Mouse (Mus musculus): ENCODE data around the gene Tbc1d12.
A peak's percentile ranks its signal among the peaks of the same experiment; 100 is the strongest.
"Not testable (repeated sequence)": the region's sequence is repeated elsewhere in the genome, so short reads cannot be mapped to it uniquely, and the experiment has no call there.

Tbc1d12 gene

DNA sequence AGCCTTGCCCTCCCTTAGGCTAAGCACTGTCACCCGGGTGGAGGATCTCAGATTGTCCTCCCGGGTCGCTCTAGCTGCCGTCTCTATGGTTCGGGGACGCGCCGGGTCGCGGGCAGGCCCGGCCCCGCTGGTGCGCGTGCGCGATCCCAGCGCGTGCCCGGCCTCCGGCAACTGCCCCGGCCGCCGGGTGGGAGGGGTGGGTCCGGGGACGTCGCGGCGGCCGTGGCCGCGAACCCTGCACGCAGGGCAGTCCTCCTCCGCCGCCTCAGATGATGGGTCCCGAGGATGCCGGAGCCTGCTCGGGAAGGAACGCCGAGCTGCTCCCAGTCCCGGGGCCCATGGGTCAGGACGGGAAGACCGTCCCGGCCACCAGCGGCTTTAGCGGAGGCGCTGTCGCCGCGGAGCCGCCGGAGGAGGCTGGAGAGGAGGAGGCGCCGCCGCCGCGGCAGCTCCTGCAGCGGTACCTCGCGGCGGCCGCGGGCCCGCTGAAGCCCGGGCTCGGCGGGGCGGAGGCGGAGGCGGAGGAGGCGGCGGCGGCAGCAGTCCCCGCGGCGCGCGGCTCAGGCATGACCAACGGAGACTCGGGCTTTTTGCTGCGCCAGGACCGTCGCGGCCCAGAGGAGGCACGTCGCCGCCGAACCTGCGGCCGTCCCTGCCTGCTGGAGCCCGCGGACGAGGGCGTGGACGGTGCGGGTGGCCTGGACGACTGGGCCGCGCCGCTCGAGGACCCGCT, at the start of gene Tbc1d12:
Gene Tbc1d12, plus strand, starts transcription at position 142 of the 733 bp plus-strand sequence.
- DNase-seq (ENCODE audit: low spot score in 2 of 2): peak; percentile 89

DNA sequence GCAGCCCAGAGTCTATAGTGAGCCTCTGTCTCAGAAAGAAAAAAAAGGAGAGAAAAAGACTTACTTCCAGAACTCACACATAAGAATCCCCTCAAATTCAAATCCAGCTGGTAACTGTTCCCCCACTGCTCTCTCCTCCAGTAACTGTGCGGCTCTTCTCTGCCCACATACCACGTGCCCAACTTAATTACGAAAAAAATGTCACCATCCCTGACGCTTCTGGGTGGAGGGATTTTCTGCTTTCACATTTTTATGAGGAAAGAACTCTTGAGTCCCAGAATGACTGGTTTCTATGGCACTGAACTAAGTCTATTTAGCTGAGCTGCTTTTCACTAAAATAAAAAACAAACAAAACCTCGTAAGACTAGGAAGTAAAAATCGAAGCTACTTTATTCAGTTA, 48.6 kb upstream of the Tbc1d12 start:
- no peak for DNase-seq (ENCODE audit: low spot score in 2 of 2)

DNA sequence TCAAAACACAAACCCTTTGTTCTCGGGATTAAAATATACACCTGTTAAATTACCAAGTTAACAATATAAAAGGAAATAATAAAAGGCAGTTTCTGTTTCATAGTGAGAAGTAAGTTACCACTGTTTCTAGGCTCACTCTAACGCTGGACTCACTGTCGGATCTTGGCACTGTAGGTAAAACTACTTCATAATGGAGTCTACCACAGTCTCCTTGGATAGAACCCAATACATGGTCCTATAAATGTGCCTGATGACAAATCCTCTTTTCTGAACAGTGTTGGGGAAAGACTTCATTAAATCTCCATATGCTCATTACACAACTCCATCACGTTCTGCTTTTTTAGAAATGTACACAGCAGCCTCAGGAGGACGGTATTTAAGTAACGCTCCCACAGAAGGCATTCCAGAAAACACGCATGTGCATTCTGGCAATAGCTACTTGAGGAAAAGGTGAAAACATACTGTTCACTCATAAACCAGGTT, 42.8 kb upstream of the Tbc1d12 start:
- no peak for DNase-seq (ENCODE audit: low spot score in 2 of 2)

DNA sequence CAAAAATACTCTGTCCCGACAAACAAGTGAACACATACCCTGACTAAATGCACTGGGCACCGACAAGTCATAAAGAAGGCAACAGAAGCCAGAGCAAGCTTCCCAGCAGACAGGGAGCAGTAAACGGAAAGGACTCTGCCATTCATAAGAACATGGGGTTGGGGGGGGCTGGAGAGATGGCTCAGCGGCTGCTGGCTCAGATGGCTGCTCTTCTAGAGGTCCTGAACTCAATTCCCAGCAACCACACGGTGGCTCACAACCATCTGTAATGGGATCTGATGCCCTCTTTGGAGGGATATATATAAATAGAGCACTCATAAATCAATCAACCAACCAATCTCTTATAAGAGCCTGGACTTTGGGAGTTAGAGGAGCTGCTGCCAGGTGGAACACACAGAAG, 39.8 kb upstream of the Tbc1d12 start:
- DNase-seq (ENCODE audit: low spot score in 2 of 2): no peak

DNA sequence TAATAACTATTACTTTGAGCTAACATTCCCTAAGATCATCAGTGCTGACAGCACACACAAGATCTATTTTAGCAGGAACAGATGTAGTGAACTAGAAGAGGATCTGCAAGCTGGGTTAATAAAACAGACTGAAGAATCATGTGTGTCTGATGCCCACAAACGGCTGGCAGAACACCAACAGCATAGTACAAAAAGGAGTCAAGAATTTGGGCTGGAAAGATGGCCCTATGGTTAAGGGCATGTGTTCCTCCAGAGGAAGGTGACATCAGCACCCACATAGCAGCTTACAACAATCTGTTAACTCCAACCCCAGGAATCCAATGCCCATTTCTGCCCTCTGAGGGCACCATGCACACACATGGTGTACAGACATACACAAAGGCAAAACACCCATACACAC, 38.1 kb upstream of the Tbc1d12 start:
- no peak for DNase-seq (ENCODE audit: low spot score in 2 of 2)

DNA sequence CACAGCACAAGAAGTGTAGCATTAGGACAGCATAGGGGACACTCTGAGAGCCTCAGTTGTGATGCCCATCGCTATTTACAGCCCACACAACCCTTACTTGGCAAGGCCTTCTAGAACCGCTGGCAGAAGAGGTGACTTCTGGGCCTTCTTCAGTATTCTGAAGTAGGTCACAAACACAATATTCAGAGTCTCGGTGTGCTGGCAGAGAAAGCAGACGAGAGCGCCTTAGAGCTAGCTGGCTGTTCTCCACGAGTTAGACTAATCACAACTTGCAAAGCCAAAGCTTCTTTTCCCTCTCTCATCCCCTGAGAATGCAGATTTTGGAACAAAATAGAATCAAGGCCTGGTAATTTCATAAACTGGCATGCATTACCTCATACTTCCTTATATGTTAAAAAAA, 37.6 kb upstream of the Tbc1d12 start:
- DNase-seq (ENCODE audit: low spot score in 2 of 2): no peak

DNA sequence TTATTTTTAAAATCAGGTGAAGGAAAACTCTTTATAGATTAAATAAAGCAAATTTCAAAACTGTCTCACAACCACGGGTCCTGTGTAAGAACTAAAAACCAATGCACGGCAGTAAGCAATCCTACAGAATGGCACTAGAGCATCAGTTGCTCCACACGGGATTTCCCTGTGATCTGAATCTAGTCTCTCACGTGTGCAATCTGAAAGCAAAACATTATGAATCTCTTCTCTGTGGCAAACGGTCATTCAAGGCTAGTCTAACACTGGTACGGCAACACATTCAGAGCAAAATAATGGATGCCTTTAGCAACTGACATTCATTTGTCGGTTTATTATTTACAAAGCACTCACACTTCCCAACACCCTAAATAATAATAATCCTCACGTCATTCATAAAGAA, 18.2 kb upstream of the Tbc1d12 start:
- DNase-seq (ENCODE audit: low spot score in 2 of 2): no peak

DNA sequence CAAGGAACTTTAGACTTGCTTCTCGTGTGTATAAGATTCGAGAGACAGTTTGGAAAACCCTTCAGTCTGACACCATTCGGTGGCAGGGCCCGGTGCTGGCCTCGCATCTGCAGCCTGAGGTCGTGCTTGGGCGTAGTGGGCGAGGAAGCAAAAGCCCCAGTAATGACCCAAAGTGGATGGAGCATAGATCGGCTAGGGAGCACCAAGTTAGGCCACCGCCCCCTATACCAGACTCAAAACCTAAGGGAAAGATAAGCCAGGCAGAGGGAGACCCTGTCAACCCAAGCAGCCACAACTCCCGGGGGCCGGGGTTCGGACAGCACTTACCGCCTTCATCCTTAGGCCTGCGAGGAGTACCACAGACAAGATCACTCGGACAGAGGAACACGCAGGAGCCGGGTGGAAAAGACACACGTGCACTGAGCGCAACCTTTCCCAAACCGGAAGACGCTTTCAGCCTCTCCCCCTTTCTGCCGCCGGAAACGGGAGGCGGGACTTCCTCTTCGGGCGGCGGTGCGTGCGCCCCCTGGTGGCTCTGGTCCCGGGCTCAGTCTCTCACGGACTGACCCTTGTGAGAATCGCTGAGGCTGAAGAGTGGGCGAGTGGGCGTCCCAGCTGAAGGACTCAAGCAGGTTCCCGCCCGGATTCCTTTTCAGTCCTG, 17.5 kb upstream of the Tbc1d12 start, which contains the start of gene Noc3l:
Gene Noc3l, minus strand, starts transcription at position 472 of the 661 bp plus-strand sequence.
- DNase-seq (ENCODE audit: low spot score in 2 of 2): peak; percentile 90 to 94

DNA sequence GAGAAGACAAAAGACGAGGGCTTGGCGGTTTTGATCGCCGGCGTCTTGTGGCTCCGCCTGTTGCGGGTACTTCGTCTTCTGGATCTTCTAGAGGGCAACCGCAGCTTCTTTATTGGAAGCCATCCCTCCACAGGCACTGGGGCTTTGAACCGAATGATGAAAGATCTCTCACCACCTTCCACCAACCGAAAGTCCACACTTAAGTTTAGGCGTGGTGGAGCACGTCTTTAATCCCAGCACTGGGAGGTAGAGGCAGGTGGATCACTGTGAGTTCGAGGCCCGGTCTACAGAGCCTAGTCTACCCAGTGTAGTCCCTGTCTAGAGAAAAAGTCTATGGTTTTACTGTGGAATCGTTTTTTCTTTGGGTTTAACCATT, 17.0 kb upstream of the Tbc1d12 start:
- DNase-seq (ENCODE audit: low spot score in 2 of 2): no peak

DNA sequence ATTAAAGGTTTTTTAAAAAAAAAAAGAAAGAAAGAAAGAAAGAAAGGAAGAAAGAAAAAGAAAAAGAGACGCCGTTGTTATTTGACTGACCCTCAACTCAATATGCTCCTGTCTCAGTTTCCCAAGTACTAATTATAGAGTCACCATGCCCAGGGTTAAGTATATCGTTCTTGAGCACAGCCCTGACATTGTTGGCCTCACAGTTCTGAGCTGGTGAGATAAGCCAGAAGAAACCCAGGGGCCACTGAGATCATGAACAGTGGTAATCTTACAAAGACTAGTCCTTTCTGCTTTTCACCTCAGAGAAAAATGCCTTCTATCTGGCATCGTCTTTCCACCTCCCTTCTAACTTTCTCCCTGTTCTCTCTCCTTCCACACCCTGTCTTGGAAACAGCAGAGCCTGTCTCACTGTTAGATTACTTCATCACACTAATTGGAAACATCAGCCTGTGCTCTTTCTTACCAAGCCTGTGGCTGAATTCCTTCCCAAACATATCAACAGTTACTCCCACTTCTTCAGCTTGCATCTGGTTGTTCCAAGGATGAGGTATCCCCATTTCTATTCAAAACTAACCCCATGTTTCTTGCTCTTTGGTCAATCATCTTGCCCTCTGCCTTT, 16.1 kb upstream of the Tbc1d12 start:
- DNase-seq (ENCODE audit: low spot score in 2 of 2): no peak

DNA sequence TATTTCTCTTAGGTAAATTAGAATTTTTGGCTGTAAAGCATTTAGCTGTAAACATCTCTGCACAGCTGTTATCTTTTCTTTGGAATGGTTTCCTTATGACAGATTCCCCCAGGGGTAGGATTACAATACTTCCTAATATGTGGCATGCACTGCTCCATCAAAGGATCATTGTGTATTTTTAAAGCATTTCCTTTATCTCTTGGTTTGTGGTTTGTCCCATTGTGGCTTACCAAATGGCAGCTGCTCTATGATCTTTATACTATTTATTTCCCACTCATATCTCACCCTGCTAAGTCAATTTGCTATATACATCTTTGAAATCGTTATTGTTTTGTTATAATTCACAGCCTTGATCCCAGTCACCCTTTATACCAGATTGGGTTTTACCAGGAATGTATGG, 3.2 kb upstream of the Tbc1d12 start:
- DNase-seq (ENCODE audit: low spot score in 2 of 2): no peak

DNA sequence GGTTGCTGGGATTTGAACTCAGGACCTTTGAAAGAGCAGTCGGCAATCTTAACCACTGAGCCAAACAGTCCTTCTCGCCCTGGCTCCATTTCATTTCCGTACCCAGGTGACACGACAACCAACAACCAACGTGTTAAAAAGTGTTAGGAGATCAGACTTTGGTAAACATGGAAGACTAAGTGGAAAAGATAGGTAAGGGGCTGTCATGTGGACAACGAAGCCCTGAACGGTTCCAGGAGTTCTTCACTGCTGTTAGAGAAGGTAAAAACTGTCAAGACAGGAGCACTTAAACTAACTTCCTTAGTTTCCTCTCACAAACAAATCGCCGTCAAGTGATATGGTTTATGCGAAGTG, 318 bp upstream of the Tbc1d12 start:
- no peak for DNase-seq (ENCODE audit: low spot score in 2 of 2)

DNA sequence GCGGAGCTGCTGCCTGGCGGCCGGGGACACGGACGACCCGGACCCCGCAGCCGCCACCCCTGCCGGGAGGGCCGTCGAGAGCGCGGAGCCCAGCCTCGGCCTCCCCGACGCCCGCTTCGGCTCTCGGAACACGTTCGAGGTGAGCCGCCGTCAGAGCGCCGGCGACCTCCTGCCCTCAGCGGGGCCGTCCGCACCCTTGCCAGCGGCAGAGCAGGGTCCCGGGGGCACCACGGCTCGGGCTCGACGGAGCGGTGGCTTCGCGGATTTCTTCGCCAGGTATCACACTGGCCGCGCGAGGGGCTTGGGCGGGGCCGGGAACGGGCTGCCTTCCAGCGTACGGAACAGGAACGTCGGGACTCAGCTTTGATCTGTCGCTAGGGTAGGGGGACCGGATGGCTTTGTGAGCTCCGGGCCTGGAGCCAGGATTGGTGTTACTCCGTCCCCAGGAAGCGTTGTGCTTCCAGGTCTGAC, 827 bp downstream of the Tbc1d12 start:
- DNase-seq (ENCODE audit: low spot score in 2 of 2): peak; percentile 7 to 55

DNA sequence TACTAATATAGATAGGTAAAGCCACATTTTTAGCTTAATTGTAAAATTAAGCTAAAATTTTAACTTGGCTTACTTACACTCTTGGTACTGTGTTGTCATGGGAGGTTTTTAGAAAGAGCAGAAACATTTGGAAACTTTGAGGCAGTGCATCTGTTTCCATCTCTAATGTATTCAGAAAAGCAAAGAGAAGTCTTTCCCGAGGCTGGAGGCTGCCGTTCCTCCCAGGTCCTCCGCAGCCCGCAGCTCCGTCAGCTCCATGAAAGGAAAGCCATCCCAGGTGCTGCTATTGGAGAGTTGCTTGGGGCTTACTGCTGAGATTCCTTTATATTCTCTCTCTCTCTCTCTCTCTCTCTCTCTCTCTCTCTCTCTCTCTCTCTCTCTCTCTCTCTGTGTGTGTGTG, 8.4 kb downstream of the Tbc1d12 start:
- DNase-seq (ENCODE audit: low spot score in 2 of 2): no peak

DNA sequence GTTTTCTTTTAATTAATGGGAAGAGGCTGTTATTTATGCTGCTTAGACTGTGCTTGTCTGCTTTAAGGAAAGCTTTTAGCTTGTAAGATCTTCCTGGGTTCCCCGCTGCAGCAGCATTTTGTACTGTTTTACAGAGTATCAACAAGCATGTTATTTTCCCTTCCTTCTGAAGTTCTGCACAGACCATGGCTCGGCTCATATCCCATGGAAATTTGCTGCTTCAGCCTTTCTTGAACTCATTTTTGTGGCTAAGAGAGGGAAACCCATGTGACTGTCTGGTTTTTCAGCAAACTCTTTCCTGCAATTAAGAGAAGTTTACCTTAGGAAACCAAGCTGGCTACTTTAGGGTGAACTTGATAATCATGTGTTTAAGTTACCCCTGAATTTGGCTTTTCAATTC, 10.0 kb downstream of the Tbc1d12 start:
- DNase-seq (ENCODE audit: low spot score in 2 of 2): no peak

DNA sequence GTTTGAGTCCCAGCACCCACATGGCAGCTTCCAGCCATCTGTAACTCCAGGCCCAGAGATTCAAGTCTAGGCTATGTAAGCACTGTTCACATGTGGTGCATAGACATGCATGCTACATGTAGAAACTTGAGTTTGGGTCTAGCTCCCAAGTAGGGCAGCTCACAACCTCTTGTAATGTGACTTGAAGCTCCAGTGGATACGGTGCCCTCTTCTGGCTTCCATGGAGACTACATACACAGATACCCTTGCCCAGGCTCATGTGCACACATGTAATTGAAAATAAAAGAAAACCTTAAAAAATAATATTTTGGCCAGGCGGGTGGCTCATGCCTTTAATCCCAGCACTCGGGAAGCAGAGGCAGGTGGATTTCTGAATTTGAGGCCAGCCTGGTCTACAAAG, 21.8 kb downstream of the Tbc1d12 start:
- no peak for DNase-seq (ENCODE audit: low spot score in 2 of 2)

DNA sequence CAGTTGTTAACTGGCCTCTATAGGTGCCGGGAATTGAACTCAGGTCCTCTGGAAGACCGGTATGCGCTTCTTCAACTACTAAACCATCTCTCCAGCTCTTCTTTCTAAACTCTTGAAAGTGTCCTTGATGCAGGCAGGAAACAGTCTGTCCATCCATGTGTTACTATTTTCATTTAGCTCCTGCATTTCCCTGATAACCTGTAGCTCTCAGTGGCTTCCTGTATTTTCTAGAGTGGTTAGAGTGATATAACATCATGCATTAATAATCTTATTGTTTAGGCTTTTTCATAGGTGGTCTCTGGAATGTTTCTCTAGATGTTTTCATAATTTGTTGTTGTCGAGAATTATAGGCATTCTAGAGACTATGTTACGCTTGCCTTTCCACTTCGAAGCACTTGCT, 26.1 kb downstream of the Tbc1d12 start:
- DNase-seq (ENCODE audit: low spot score in 2 of 2): no peak

DNA sequence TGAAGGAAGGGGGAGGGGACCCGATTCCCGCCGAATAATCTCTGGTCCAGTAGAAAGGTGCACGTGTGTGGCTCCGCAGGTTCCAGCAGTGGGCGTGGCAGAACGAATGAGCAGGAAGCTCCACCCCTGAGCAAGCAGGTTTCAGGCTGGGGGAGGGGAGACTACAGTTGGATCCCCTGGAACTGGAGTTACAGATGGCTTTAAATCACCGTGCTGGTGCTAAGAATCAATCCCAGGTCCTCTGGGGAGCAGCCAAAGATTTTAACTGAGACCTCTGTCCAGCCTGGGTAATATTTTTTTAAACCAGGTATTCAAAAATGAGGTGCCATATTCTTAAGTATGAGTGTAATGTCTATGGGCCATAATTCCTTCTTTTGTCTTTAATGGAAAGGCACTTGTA, 38.4 kb downstream of the Tbc1d12 start:
- not testable (repeated sequence) for DNase-seq (ENCODE audit: low spot score in 2 of 2)

DNA sequence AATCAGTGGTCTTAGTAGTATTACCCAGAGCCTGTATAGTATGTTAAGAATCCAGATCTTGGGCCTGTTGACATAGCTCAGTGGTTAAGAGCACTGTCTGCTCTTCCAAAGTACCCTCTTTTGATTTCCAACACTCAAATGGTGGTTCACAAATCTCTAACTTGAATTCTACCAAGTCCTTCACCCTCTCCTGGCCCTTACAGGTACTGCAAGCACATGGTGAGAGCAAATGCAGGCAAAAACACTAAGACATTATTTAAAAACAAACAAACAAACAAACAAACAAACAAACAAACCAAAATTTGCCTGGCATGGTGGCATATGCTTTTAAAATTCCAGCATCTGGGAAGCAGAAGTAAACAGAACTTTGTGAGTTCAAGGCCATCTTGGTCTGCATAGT, 43.9 kb downstream of the Tbc1d12 start:
- no peak for DNase-seq (ENCODE audit: low spot score in 2 of 2)

DNA sequence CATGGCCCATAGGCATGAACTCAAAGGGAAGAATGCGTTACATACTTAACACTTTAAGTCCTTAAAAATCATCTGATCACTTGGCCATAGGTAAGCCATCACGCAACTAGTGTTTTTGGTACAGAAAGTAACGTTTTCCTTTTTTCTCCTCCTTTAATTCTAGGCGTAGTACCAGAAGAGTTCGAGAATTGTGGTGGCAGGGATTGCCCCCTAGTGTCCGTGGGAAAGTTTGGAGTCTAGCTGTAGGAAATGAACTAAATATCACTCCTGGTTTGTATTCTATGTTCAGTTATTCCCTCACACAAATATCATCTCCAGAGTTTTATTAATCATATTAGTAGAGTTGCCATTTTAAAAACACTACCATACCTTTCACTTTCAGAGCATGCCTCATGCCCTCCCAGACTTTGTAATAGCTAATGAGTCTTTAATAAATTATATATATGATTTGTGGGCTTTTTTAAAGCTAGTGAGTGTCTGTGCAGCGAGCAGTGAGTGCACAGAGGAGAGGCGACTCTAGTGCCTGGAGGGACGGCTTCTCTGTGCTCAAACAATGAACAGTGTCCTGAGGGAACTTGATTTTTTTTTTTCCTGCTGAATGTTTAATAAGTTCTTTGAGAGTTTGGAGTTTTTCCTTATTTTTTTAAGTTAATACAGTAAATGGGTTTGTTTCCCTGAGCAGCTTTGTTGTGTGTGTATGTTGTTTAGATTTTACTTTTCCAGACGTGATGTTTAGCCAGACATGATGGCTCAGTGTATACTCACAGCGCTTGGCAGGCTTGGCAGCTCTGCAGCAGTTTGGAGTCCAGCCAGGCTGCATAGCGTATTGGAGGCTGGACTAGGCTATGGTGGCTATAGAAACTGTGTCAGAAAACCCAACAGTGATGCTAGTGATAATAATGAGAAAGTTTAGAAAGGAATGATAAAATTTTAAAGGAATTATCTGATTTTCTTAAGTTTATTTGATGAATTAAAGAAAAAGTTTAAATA, 65.1 kb downstream of the Tbc1d12 start:
- no peak for DNase-seq (ENCODE audit: low spot score in 2 of 2)

DNA sequence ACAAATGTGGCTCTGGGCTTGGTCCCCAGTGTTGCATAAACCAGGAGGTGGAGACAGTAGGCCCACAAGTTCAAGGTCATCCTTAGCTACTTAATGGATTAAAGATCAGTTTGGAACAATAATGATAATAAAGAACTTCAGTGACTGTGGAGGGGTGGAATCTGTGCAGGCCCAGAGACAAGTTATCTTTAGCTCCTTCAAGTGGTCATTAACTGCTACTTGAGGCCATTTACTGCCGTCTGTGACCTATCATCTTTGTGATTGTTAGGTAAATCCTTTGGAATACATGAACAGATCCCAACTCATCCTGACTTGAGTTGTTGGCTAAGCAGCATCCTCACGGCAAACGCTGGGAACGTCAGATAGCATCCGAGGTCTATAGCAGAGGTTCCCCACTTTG, 66.1 kb downstream of the Tbc1d12 start:
- no peak for DNase-seq (ENCODE audit: low spot score in 2 of 2)

DNA sequence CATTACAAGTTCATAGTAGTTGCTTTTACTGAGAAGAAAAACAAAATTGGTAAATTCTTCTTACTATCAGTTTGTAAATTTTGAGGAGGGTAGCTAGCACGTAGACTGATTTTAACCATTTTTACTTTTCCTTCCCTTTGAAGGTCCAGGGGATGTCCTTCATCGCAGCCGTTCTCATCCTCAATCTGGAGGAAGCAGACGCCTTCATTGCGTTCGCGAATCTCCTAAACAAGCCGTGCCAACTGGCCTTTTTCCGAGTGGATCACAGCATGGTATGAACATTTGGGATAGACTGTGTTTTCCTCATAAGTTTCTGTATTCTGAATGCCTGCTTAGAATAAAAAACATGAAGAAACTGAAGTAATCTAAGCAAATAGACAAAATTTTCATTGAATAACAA, 77.4 kb downstream of the Tbc1d12 start:
- DNase-seq (ENCODE audit: low spot score in 2 of 2): no peak

Data from urinary bladder, adult 18-20 months (tissue).